8 mouse cellular contexts compared by ENCODE assay signal in genomic region chr11:105589877-105590641, GRCm38 (mm10). TPM values are rescaled to one million over a fixed set of nuclear protein-coding genes. Genes with fewer than 3 reads are reported as not detected.
DNase-seq lines count a peak whose midpoint lies in the region; ATAC-seq and TF ChIP-seq lines count a peak whose summit lies in the region.

Gene Tanc2, plus strand, starts transcription at chr11:105589986.

- intact Hi-C loops in left cerebral cortex, postnatal 14 days (cut with DNase I): loop anchor here (5.0 to 10.0 kb wide), 3 partner anchors 93 to 325 kb away; partner anchors contain the start of gene March10

- H3K27me3 ChIP-seq in hindbrain, postnatal 0 days (ENCODE audit: insufficient read depth, low read length): no peaks in the 10 kb centered on the region
- H3K27me3 ChIP-seq in stomach, embryonic 14.5 days (ENCODE audit: control insufficient read depth, insufficient read depth, low read length): no peaks in the 10 kb centered on the region

- no peaks in the 10 kb centered on the region for H3K36me3 ChIP-seq in hindbrain, postnatal 0 days (ENCODE audit: insufficient read depth, low read length)
- H3K36me3 ChIP-seq in stomach, embryonic 14.5 days (ENCODE audit: control insufficient read depth, insufficient read depth, low read length): no peaks in the 10 kb centered on the region

- peak within 1 kb of the TSS; percentile 82 for H3K4me2 ChIP-seq in hindbrain, postnatal 0 days (ENCODE audit: low read depth, low read length)
- peak within 1 kb of the TSS; percentile 84 for H3K4me2 ChIP-seq in stomach, embryonic 14.5 days (replicated peaks; ENCODE audit: low read depth, low read length)

- H3K4me3 ChIP-seq in hindbrain, postnatal 0 days (ENCODE audit: low read length): peak within 1 kb of the TSS; percentile 95
- peak within 1 kb of the TSS; percentile 83 for H3K4me3 ChIP-seq in stomach, embryonic 14.5 days (ENCODE audit: low read depth, low read length)

- TF ChIP-seq CTCF in hindbrain, postnatal 0 days (IDR thresholded peaks at IDR 0.05; ENCODE audit: low read depth): no peak

- H3K9ac ChIP-seq in hindbrain, postnatal 0 days (replicated peaks; ENCODE audit: low read length): peak within 1 kb of the TSS; percentile 92
- peak within 1 kb of the TSS; percentile 80 for H3K9ac ChIP-seq in stomach, embryonic 14.5 days (replicated peaks; ENCODE audit: low read depth, low read length)

- H3K4me1 ChIP-seq in hindbrain, postnatal 0 days (ENCODE audit: insufficient read depth, low read length): peaks cover 5% of the 10 kb centered on the region; the same call in 1 of the 2 replicates
- peaks cover 4% of the 10 kb centered on the region; the same call in 1 of the 2 replicates for H3K4me1 ChIP-seq in stomach, embryonic 14.5 days (ENCODE audit: control insufficient read depth, insufficient read depth, low read length)

- peak; percentile 89 for ATAC-seq in hindbrain, postnatal 0 days
- 0 out of 2 replicates have a peak, but pooled peaks have one; percentile 17 for ATAC-seq in megakaryocyte progenitor cell, adult 5-6 weeks (replicated peaks; ENCODE audit: poor library complexity)
- ATAC-seq in stomach, embryonic 14.5 days (ENCODE audit: insufficient number of reproducible peaks, insufficient read depth, low FRiP score, low read depth): peak; percentile 81

- H3K27ac ChIP-seq in hindbrain, postnatal 0 days: peak within 1 kb of the TSS; percentile 93
- H3K27ac ChIP-seq in stomach, embryonic 14.5 days (ENCODE audit: low read length): peak within 1 kb of the TSS; percentile 87

- no peaks in the 10 kb centered on the region for H3K9me3 ChIP-seq in hindbrain, postnatal 0 days (ENCODE audit: low read length)
- no peaks in the 10 kb centered on the region for H3K9me3 ChIP-seq in stomach, embryonic 14.5 days (ENCODE audit: control insufficient read depth, low read depth, low read length)

- DNase-seq in spleen, adult 18-20 months: peak; percentile 19 to 47
- DNase-seq in spleen, adult 12 weeks (ENCODE audit: low spot score): no peak
- peak; percentile 31 to 41 for DNase-seq in cerebellum, postnatal 36 days
- DNase-seq in gastrocnemius, postnatal 10 days: peak; percentile 69
- DNase-seq in hindbrain, postnatal 0 days (ENCODE audit: low spot score): peak; percentile 83
- DNase-seq in left cerebral cortex, postnatal 14 days (ENCODE audit: low spot score in 2 of 2): peak; percentile 33 to 50

- WGBS in hindbrain, postnatal 0 days: under 1% methylated on average over 62 of the region's 87 CpGs
- 1% methylated on average over 62 of the region's 87 CpGs for WGBS in stomach, embryonic 14.5 days

RNA-seq across cellular contexts. Expression of gene Tanc2, which starts in this region (rescaled TPM):
- 10 to 100 TPM; 31.7 to 38.8 TPM for total RNA-seq in gastrocnemius, postnatal 10 days (2021)
- 83.4 and 122 TPM in 2 replicates for total RNA-seq in hindbrain, postnatal 0 days (2014; rRNA removed)
- polyA plus RNA-seq in hindbrain, postnatal 0 days (2015; fragmentation: Nextera tagmentation; extraction: Ambion mirVana): 25.0 and 26.8 TPM in 2 replicates
- total RNA-seq in left cerebral cortex, postnatal 14 days (2021): 100 to 1,000 TPM; 238 to 244 TPM
- 3.0 and 3.4 TPM in 2 replicates for total RNA-seq in megakaryocyte progenitor cell, adult 5-6 weeks (2015)
- 1.1 and 1.5 TPM in 2 replicates for total RNA-seq in megakaryocyte progenitor cell, adult 5-6 weeks (2017)
- 12.2 and 13.5 TPM in 2 replicates for polyA plus RNA-seq in stomach, embryonic 14.5 days (2014; fragmentation: Nextera tagmentation; extraction: Ambion mirVana)

Comparison
In these comparisons a context has a peak if more than half of its experiments do, and no peak if none do; other contexts are left out.
1. RNA of gene Tanc2 (total RNA-seq): 238 to 244 TPM in left cerebral cortex, postnatal 14 days, 83.4 to 122 TPM in hindbrain, postnatal 0 days and 31.7 to 38.8 TPM in gastrocnemius, postnatal 10 days; 1.1 to 3.4 TPM in megakaryocyte progenitor cell, adult 5-6 weeks; every median in the first group is over 4 times any median in the second.
2. ATAC-seq: peak in every context shown above with its lines; median percentile 89 in hindbrain, postnatal 0 days; 81 in stomach, embryonic 14.5 days; 17 in megakaryocyte progenitor cell, adult 5-6 weeks.